Mouse (Mus musculus): ENCODE results near the gene Smim5. TPM values are rescaled to one million over a fixed set of nuclear protein-coding genes. Genes with fewer than 3 reads are reported as not detected.

The Smim5 gene
- 6.9 and 8.5 TPM in 2 replicates for polyA plus RNA-seq (2015; fragmentation: Nextera tagmentation; extraction: Ambion mirVana)

DNA sequence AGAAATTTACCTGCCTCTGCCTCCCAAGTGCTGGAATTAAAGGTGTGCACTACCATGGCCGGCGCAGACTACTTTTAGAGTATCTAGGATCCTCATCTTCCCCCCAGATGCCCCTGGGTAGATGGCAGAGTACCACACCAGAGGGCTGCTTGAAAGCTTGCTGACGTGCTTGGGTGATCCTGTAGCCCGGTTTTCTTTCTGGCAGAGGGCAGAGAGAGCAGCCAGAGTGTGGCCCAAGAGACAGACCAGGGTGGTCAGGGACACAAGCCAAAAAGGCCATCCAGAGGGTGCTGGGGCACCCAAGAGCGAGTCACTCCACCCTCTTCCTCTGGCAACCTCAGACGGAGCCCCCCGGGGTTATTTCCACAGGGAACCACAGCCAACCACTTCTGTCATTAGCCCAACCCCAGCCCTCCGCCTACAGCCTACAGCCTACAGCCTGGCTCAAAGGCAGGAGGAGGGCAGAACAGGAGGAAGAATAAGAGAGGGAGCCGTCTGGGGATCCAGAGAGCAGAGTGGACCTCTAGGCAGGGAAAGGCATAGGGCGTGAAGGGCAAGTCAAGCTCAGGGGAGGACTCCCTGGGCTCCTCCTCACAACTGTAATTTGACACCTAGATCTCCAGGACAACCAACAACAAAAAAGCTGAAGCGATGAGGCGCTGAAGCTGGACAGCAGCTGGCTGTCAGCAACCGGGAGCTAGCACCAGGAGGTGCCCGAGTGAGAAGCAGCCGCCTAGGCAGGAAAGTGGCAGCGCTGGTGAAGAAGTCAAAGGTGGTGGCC lies at the start of gene Smim5:
Smim5 (plus strand) TSS at position 481 of the 781 bp plus-strand sequence.

DNA sequence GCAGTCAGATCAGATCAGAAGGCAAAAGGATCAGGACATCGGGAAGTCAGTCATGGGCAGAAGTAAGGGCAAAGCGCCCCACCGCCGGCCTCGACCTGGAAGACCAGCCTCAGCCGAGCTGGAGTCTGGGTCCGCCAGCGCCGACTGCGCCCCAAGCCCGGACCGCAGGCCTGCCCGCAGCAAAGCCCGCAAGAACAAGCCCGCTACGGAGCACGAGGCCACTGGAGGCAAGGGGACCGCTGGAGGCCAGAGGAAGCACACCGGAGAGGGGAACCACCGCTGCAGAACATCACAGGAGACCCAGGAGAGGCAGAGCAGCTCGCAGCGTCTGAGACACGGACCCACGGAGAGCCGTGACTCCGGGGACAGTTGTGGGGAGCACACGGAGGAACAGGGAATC lies 41.4 kb upstream of the Smim5 start, which contains the start of gene Myo15b:
Myo15b (plus strand) TSS at position 53 of the 400 bp plus-strand sequence.

GRCm38 (mm10) chr11:115911632-115912376 lies 12.0 kb downstream of the Smim5 start, which contains the start of gene Smim6:
Gene Smim6, plus strand, starts transcription at chr11:115912017.

GRCm38 (mm10) chr11:115933108-115933746 lies 33.5 kb downstream of the Smim5 start, which contains the start of the genes Sap30bp and Recql5:
Gene Sap30bp, plus strand, starts transcription at chr11:115933282.
Gene Recql5, minus strand, starts transcription at chr11:115933477.

Other genes starting within 250 kb of the Smim5 start
- 77.1 and 89.8 TPM in 2 replicates for gene Grb2, start 191.4 kb upstream of the Smim5 start, polyA plus RNA-seq (2015; fragmentation: Nextera tagmentation; extraction: Ambion mirVana)
- gene Tmem94, start 134.5 kb upstream of the Smim5 start, polyA plus RNA-seq (2015; fragmentation: Nextera tagmentation; extraction: Ambion mirVana): 11.3 and 18.4 TPM in 2 replicates
- 10.1 and 12.8 TPM in 2 replicates for gene Caskin2, start 86.3 kb upstream of the Smim5 start, polyA plus RNA-seq (2015; fragmentation: Nextera tagmentation; extraction: Ambion mirVana)
- 15.9 and 20.0 TPM in 2 replicates for gene Tsen54, start 85.2 kb upstream of the Smim5 start, polyA plus RNA-seq (2015; fragmentation: Nextera tagmentation; extraction: Ambion mirVana)
- 4.5 and 6.5 TPM in 2 replicates for gene Llgl2, start 75.9 kb upstream of the Smim5 start, polyA plus RNA-seq (2015; fragmentation: Nextera tagmentation; extraction: Ambion mirVana)
- 0.32 and 1.4 TPM in 2 replicates for gene Myo15b, start 41.6 kb upstream of the Smim5 start, polyA plus RNA-seq (2015; fragmentation: Nextera tagmentation; extraction: Ambion mirVana)
- gene Smim6, start 12.1 kb downstream of the Smim5 start, polyA plus RNA-seq (2015; fragmentation: Nextera tagmentation; extraction: Ambion mirVana): 1.3 and 1.4 TPM in 2 replicates
- gene Sap30bp, start 33.3 kb downstream of the Smim5 start, polyA plus RNA-seq (2015; fragmentation: Nextera tagmentation; extraction: Ambion mirVana): 41.6 and 42.6 TPM in 2 replicates
- 6.3 and 12.8 TPM in 2 replicates for gene Recql5, start 33.5 kb downstream of the Smim5 start, polyA plus RNA-seq (2015; fragmentation: Nextera tagmentation; extraction: Ambion mirVana)
- gene Itgb4, start 74.7 kb downstream of the Smim5 start, polyA plus RNA-seq (2015; fragmentation: Nextera tagmentation; extraction: Ambion mirVana): 2.2 and 3.0 TPM in 2 replicates
- gene Galk1, start 112.8 kb downstream of the Smim5 start, polyA plus RNA-seq (2015; fragmentation: Nextera tagmentation; extraction: Ambion mirVana): 111 and 122 TPM in 2 replicates
- gene H3f3b, start 128.0 kb downstream of the Smim5 start, polyA plus RNA-seq (2015; fragmentation: Nextera tagmentation; extraction: Ambion mirVana): 1,269 and 1,294 TPM in 2 replicates
- gene Unk, start 130.4 kb downstream of the Smim5 start, polyA plus RNA-seq (2015; fragmentation: Nextera tagmentation; extraction: Ambion mirVana): 13.7 and 18.1 TPM in 2 replicates
- 2.0 TPM in 2 replicates for gene Unc13d, start 178.0 kb downstream of the Smim5 start, polyA plus RNA-seq (2015; fragmentation: Nextera tagmentation; extraction: Ambion mirVana)
- 123 and 155 TPM in 2 replicates for gene Wbp2, start 187.0 kb downstream of the Smim5 start, polyA plus RNA-seq (2015; fragmentation: Nextera tagmentation; extraction: Ambion mirVana)
- gene Trim47, start 227.2 kb downstream of the Smim5 start, polyA plus RNA-seq (2015; fragmentation: Nextera tagmentation; extraction: Ambion mirVana): 23.7 and 29.6 TPM in 2 replicates
- 3.2 and 3.5 TPM in 2 replicates for gene Trim65, start 231.2 kb downstream of the Smim5 start, polyA plus RNA-seq (2015; fragmentation: Nextera tagmentation; extraction: Ambion mirVana)
- gene Mrpl38, start 238.9 kb downstream of the Smim5 start, polyA plus RNA-seq (2015; fragmentation: Nextera tagmentation; extraction: Ambion mirVana): 52.3 and 86.2 TPM in 2 replicates

Measured in adrenal gland, postnatal 0 days (tissue).